Mouse (Mus musculus) G1E-ER4 (cell line): ENCODE results near the gene Gdpd1. TPM values are rescaled to one million over a fixed set of nuclear protein-coding genes. Genes with fewer than 3 reads are reported as not detected.

Experiments
- GATA1 ChIP-seq: IDR thresholded peaks from one replicate; pipeline ENCODE4 v1.8.0; 2012; ENCODE audit warnings: low read length, inconsistent platforms
- polyA plus RNA-seq: library from polyadenylated mRNA; stranded (reverse); fragments of >175 nt; gene quantifications from 2 replicates; pipeline ENCODE4 v1.2.3, GENCODE M21; 2012

Gdpd1 gene
- 0.50 and 0.83 TPM in 2 replicates for polyA plus RNA-seq

DNA sequence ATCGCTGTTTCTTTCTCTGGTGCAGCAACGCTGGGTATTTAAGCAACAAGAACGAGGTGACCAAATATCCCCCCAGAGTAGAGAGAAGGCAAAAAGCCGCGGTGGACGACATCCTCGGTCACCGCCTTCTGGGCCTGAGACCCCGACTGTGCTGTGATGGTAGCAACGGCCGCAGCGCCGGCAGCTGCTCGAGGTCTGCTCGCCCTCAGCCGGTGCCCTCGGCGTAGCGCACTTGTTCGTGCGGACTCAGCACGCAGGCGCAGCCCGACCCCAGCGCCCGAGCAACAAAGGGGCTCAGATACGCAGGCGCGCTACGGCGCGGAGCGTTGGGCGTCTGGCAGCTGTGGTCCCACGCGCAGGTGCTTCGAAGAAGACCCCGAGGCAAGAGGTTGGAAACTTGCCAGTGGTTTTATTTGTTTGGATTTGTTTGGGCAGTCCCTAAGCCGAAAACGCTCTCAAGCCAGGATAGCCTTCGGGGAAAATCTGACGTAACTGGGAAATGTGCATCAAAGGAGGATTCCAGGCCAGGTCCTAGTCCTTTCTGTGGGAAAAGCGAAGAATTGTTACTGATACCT lies at the start of gene Gdpd1:
Gene Gdpd1 (minus strand): TSS at position 197 of the 575 bp plus-strand sequence.
- TF ChIP-seq GATA1 = no peak

DNA sequence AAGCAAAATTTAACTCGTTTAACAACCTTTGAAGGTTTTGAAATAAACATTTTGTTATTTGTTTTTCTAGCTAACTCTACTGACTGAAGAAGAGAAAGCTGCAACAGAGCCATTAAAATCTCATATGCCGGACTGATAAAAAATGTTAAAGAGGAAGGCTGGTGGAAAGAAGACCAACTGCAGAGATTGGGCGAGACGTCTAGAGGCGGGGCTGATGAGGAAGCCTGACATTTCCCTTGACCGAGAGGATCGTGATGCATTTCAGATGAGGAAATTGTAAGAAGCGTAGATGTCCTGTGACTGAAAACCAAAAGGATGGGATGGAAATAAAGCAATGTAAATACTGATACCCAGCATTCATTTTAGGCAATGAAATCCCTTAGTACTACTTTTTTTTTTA lies 48.0 kb upstream of the Gdpd1 start:
- TF ChIP-seq GATA1 = no peak

DNA sequence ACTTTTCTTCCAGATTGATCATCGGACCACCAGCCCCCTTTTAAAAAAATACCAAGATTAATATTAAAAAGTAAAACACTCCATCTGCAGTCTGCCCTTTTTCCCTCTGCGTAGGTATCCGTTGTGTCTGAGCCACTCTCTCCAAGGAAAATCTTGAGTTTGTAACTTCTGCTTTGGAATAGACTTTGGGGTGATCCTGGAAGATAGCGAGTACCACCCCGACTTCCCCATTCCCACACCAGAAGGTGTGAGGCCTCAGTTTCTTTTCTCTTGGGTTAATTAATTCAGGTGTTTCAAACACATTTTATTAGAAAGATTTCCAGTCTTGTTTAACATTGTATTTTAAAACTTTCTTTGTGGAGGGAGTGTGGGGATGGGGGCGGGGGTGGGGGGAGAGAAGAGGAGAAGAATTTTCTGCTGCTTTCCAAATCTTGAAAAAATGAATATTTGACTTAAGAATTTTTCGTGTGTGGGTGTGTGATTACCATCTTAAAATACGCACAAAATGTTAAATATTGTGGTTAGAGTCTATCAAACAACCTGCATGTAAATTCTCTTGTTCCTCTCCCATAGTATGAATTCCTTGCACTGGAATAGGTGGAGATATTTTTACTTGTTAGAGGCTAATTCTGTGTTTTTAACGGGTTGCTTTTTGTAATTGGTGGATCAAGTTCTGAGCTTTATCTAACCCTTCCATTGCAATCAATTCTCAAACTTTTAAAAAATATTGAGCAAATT lies 36.5 kb upstream of the Gdpd1 start:
- TF ChIP-seq GATA1 = no peak

GRCm38 (mm10) chr11:87109519-87110171 lies 35.8 kb upstream of the Gdpd1 start:
- no peak for TF ChIP-seq GATA1

- TF ChIP-seq GATA1 = no peak
These were observed 35.1 kb upstream of the Gdpd1 start, which contains the start of gene Ska2 for GRCm38 (mm10) chr11:87108755-87109518. Gene Ska2, plus strand, starts transcription at chr11:87109234.

DNA sequence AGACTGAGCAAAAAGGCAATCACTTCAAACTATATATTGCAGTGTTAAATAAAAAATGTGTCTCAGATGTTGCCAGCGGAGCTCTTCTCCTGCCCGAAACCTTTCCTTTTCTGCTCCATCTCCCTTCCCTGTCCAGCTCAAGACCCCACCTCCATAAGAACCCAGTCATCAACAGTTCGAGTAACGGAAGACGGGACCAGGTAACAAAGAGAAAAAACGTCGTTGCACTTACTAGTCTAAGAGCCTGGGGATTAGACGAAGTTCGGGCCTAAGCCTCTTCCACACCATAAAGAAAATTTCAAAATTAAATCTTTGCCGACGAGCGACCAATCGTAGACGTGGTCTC lies 34.5 kb upstream of the Gdpd1 start, which contains the start of gene Prr11:
Gene Prr11 (minus strand): TSS at position 300 of the 346 bp plus-strand sequence.
- TF ChIP-seq GATA1 = no peak

DNA sequence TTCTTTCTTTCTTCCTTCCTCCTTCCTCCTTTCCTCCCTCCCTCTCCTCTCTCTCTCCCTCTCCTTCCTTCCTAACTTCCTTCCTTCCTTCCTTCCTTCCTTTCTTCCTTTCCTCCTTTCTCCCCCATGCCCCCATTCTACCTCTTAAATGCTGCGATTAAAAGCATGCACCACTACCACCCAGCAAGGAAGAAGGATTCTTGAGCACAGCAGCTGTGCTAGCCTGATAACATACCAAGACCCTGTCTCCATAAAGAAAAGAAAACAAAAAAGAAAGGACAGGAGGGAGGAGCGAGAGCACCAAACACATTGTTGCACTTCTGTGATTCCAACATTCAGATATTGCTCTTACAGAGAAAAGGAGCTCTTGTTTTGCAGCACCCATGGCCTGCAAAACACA lies 13.3 kb upstream of the Gdpd1 start:
- no peak for TF ChIP-seq GATA1

- no peak for TF ChIP-seq GATA1
These were observed 12.6 kb upstream of the Gdpd1 start, which contains the start of gene Smg8 for GRCm38 (mm10) chr11:87086290-87086984. Gene Smg8, minus strand, starts transcription at chr11:87086774.

DNA sequence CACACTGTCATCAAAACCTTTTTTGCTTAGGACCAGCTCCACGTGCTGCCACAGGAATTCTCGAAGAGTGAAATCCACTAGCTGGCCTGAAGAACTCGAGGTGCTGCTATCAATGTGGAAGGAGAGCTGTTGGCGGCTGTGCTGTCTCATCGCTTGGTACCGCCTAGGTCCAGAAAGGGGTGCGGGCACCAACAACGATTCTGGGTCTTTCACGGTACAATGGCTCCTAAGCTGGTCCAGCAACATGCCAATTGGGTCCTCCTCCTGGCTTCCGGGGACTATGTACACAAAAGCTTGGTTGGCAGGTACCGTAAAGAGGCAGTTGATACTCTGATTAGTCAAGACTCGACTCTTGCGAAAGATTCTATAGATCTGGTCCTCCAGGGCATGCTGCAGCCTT lies 11.6 kb upstream of the Gdpd1 start:
- TF ChIP-seq GATA1 = no peak

DNA sequence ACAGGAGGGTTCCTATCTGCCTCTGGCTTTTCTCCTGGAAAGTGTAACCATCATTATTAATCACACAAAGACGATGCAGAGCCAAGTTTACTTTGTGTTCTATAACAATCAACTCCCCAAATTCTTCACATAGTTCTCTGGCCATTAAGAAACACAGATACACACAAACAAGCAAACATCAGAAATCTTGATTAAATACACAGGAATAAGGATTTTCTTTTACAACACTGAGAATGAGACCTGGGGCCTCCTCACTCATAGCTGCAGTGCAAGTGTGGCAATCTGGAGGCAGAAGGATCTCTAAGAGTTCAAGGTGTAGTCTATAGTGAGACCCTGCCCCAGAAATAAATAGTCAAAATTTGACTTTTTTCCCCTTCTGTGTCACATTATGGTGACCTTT lies 9.8 kb upstream of the Gdpd1 start:
- no peak for TF ChIP-seq GATA1

GRCm38 (mm10) chr11:87073343-87073865 lies 458 bp downstream of the Gdpd1 start:
- no peak for TF ChIP-seq GATA1

DNA sequence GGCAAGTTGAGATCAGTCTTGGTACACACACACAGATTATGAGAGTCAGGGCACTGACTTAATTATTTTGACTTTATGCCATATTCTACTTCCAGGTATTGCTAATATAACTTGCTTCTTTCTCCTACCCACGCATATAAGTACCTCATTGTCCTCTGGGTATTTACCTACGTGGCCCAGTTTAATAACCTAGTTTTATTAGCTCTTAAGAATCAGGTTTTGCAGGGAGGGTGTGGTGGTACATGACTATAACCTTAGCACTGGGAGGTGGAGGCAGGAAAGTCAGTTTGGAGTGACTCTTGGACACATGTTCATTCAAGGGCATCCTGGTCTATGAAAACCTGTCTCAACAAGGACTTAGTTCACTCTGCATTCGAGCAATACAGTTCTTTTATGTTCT lies 11.8 kb downstream of the Gdpd1 start:
- no peak for TF ChIP-seq GATA1

GRCm38 (mm10) chr11:87060410-87060809 lies 13.5 kb downstream of the Gdpd1 start:
- no peak for TF ChIP-seq GATA1

DNA sequence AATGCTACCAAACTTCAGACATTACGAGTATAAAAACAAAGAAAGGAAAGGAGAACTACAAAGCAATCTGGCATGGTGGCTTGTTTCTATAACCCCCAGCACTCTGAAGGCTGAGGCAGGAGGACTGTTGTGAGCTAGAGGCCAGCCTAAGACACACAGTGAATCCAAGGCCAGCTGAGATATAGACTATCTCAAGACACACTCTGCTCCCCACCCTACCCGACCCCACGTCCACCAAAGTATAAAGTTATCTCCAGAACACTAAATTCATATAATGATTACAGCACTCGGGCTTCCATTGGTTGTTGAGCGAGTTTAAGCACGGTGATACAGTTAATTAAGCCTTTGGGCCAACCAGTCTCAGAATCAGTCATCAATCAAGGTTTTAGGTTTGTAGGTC lies 17.6 kb downstream of the Gdpd1 start:
- no peak for TF ChIP-seq GATA1

DNA sequence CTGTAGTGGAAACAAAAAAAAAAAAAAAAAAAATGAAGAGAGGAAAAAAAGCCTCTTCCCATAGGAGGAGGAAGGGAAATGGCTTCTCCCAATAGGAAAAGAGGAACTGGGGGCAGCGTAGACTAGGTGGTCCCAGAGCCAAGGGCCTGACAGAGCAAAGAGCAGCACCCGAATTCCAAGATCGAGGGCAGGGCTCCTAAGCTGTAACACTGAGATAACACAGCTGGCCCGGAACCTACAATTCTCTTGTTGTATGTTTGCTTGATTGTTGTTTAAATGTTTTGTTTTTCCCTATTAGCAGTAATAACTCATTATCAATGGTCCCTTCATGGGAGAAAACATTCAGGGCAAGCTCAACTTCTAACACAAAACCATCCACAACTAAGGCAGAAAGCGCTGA lies 26.9 kb downstream of the Gdpd1 start:
- no peak for TF ChIP-seq GATA1
